Mouse (Mus musculus): ENCODE results near the gene Nupr1l. TPM values are rescaled to one million over a fixed set of nuclear protein-coding genes. Genes with fewer than 3 reads are reported as not detected.

The Nupr1l gene
- polyA plus RNA-seq, 1 experiment: 5.1 TPM

DNA sequence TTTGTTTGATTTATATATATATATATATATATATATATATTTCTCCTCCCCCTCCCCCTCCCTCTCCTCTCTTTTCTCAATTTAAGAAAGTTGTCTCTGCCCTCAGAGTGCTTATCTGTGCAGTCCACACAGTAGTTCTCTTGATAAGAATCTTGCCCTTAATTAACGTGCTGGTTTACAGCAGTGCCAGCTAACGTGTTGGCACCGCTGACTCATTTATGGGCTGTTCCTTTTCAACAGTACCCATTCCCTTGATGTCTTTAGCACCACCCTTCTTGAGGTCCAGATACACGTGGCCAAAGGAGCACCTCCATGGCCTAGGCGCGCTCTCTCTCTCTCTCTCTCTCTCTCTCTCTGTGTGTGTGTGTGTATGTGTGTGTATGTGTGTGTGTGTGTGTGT lies 47.5 kb downstream of the Nupr1l start:
- TF ChIP-seq POLR2A (IDR thresholded peaks at IDR 0.05; ENCODE audit: extremely low read depth, insufficient read depth, low read length) (no peak), CTCF (IDR thresholded peaks at IDR 0.05; ENCODE audit: extremely low read depth, insufficient read depth, low read length) (no peak)

DNA sequence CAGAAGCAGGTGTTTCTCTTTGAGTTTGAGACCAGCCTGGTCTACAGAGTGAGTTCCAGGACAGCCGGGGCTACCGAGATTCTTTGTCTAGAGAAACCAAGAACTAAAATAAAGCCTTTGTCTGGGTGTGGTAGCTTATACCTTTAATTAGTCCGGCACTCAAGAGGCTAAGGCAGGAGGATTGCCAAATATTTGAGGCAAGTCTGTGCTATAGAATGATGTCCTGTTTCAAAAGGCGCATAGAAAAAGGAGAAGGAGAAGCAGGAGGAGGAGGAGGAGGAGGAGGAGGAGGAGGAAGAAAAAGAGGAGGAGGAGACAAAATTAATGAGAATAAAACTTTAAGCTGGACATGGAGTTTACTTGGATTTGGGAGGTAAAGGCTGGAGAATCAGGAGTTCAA lies 54.9 kb downstream of the Nupr1l start:
- no peak overlapping the region for H3K4me3 ChIP-seq (ENCODE audit: insufficient read depth, low read length)
- H3K4me1 ChIP-seq (ENCODE audit: control insufficient read depth, insufficient read depth, low read length): no peaks in the 10 kb centered on the region
- no peak overlapping the region for H3K27ac ChIP-seq (ENCODE audit: insufficient read depth, low read length)
- TF ChIP-seq POLR2A (IDR thresholded peaks at IDR 0.05; ENCODE audit: extremely low read depth, insufficient read depth, low read length): no peak

More for the DNA sequence above, 47.5 kb downstream of the Nupr1l start:
- no peak overlapping the region for H3K27ac ChIP-seq (ENCODE audit: insufficient read depth, low read length)
- no peak overlapping the region for H3K4me3 ChIP-seq (ENCODE audit: insufficient read depth, low read length)
- H3K4me1 ChIP-seq (ENCODE audit: control insufficient read depth, insufficient read depth, low read length): no peaks in the 10 kb centered on the region

Other genes with a start within 250 kb of the Nupr1l start
- 5.2 and 5.9 TPM in 2 replicates for gene Zfp11, start 238.4 kb upstream of the Nupr1l start, polyA plus RNA-seq (2012; rRNA removed)
- gene Sept14, start 200.0 kb upstream of the Nupr1l start, polyA plus RNA-seq (2012; rRNA removed): not detected in 2 replicates
- gene Mrps17, start 193.0 kb upstream of the Nupr1l start, polyA plus RNA-seq (2012; rRNA removed): 100 and 111 TPM in 2 replicates
- gene Nipsnap2, start 183.5 kb upstream of the Nupr1l start, polyA plus RNA-seq (2012; rRNA removed): 84.1 and 88.4 TPM in 2 replicates
- 27.4 and 27.5 TPM in 2 replicates for gene Psph, start 121.1 kb upstream of the Nupr1l start, polyA plus RNA-seq (2012; rRNA removed)
- 16.8 and 19.2 TPM in 2 replicates for gene Sumf2, start 61.6 kb upstream of the Nupr1l start, polyA plus RNA-seq (2012; rRNA removed)
- gene Chchd2, start 21.1 kb upstream of the Nupr1l start, polyA plus RNA-seq (2012; rRNA removed): 719 and 800 TPM in 2 replicates
- gene Zbed5, start 12.8 kb upstream of the Nupr1l start, polyA plus RNA-seq (2012; rRNA removed): 5.6 and 6.8 TPM in 2 replicates
- 38.1 and 39.9 TPM in 2 replicates for gene Phkg1, start 10.0 kb upstream of the Nupr1l start, polyA plus RNA-seq (2012; rRNA removed)
- 39.4 and 39.5 TPM in 2 replicates for gene Vkorc1l1, start 33.4 kb downstream of the Nupr1l start, polyA plus RNA-seq (2012; rRNA removed)
- gene Gusb, start 94.5 kb downstream of the Nupr1l start, polyA plus RNA-seq (2012; rRNA removed): 20.2 and 20.9 TPM in 2 replicates
- gene Asl, start 120.7 kb downstream of the Nupr1l start, polyA plus RNA-seq (2012; rRNA removed): 33.0 and 33.2 TPM in 2 replicates
- gene Crcp, start 120.8 kb downstream of the Nupr1l start, polyA plus RNA-seq (2012; rRNA removed): 41.3 and 44.5 TPM in 2 replicates
- gene Tpst1, start 164.8 kb downstream of the Nupr1l start, polyA plus RNA-seq (2012; rRNA removed): 32.8 and 33.0 TPM in 2 replicates
- 8.0 and 8.7 TPM in 2 replicates for gene Kctd7, start 236.3 kb downstream of the Nupr1l start, polyA plus RNA-seq (2012; rRNA removed)

All from cortical plate, adult 2 months (tissue).